23 mouse cellular contexts compared by ENCODE assay signal in the genomic region with DNA sequence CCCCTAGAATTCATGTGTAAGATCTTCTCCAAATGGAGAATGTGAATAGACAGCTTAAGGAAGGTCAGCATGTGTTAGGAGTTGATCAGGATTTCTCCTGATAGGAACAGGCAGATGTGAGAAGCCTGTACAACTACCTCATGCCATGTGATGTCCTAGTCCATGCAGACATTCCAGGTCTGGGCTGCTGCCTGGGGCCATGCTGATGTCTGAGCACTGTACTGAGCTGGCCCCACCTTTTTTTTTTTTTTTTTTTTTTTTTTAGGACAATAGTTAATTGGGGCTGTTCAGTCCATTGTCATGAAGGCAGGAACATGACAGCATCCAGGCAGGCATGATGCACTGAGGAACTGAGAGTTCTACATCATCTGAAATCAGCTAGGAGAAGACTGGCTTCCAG.
DNase-seq lines count a peak whose midpoint lies in the region; ATAC-seq and TF ChIP-seq lines count a peak whose summit lies in the region.
"Had no signal": no experiment of that assay in that cellular context is flagged by ENCODE, and none has a peak within 500 bp of the region (broad histone marks: within the 10 kb centered on the region; RNA-seq: fewer than 3 reads in every experiment).

No protein-coding gene starts in this region.

- no peaks in the 10 kb centered on the region for H3K9me3 ChIP-seq in embryonic facial prominence, embryonic 11.5 days (replicated peaks; ENCODE audit: control insufficient read depth, low read length)
- no peaks in the 10 kb centered on the region for H3K9me3 ChIP-seq in embryonic facial prominence, embryonic 10.5 days
- H3K9me3 ChIP-seq in forebrain, embryonic 13.5 days (replicated peaks), result no peaks in the 10 kb centered on the region
- no peaks in the 10 kb centered on the region for H3K9me3 ChIP-seq in forebrain, embryonic 10.5 days
- H3K9me3 ChIP-seq in stomach, embryonic 14.5 days (ENCODE audit: control insufficient read depth, low read depth, low read length), result no peaks in the 10 kb centered on the region
- H3K9me3 ChIP-seq in stomach, postnatal 0 days (ENCODE audit: control insufficient read depth, low read length), result no peaks in the 10 kb centered on the region
- H3K9me3 ChIP-seq: embryonic facial prominence, embryonic 13.5 days; embryonic facial prominence, embryonic 15.5 days; forebrain, embryonic 15.5 days had no signal

- H3K27ac ChIP-seq in embryonic facial prominence, embryonic 11.5 days (replicated peaks; ENCODE audit: low read depth, low read length), result no peak overlapping the region
- no peak overlapping the region for H3K27ac ChIP-seq in embryonic facial prominence, embryonic 10.5 days (replicated peaks)
- H3K27ac ChIP-seq in forebrain, embryonic 13.5 days, result no peak overlapping the region
- H3K27ac ChIP-seq in forebrain, embryonic 10.5 days, result no peak overlapping the region
- no peak overlapping the region for H3K27ac ChIP-seq in stomach, embryonic 14.5 days (ENCODE audit: low read length)
- H3K27ac ChIP-seq in stomach, postnatal 0 days (replicated peaks), result no peak overlapping the region
- H3K27ac ChIP-seq: embryonic facial prominence, embryonic 13.5 days; embryonic facial prominence, embryonic 15.5 days; forebrain, embryonic 15.5 days had no signal

- TF ChIP-seq EP300 in stomach, postnatal 0 days (optimal IDR thresholded peaks at IDR 0.05), result no peak

- no peak overlapping the region for H3K4me2 ChIP-seq in embryonic facial prominence, embryonic 11.5 days (ENCODE audit: low read depth, low read length)
- no peak overlapping the region for H3K4me2 ChIP-seq in forebrain, embryonic 13.5 days
- H3K4me2 ChIP-seq in stomach, embryonic 14.5 days (replicated peaks; ENCODE audit: low read depth, low read length), result no peak overlapping the region
- no peak overlapping the region for H3K4me2 ChIP-seq in stomach, postnatal 0 days (replicated peaks; ENCODE audit: low read depth)
- H3K4me2 ChIP-seq: embryonic facial prominence, embryonic 13.5 days; embryonic facial prominence, embryonic 15.5 days; forebrain, embryonic 15.5 days had no signal

- 0 out of 2 replicates have a peak, but pooled peaks have one; percentile 62 for ATAC-seq in embryonic facial prominence, embryonic 11.5 days (replicated peaks; ENCODE audit: insufficient number of reproducible peaks, low FRiP score, low TSS enrichment, low read depth)
- peak; percentile 57; the same call in 1 of the 2 replicates for ATAC-seq in forebrain, embryonic 13.5 days
- 0 out of 2 replicates have a peak, but pooled peaks have one; percentile 33 for ATAC-seq in stomach, embryonic 14.5 days (ENCODE audit: insufficient number of reproducible peaks, insufficient read depth, low FRiP score, low read depth)
- ATAC-seq in stomach, postnatal 0 days (ENCODE audit: low FRiP score, low TSS enrichment), result no peak
- ATAC-seq: CD4-positive, CD25-positive, alpha-beta regulatory T cell, adult 4 months; forebrain, embryonic 15.5 days had no signal

- no peak overlapping the region for H3K4me3 ChIP-seq in embryonic facial prominence, embryonic 11.5 days (ENCODE audit: low read depth, low read length)
- no peak overlapping the region for H3K4me3 ChIP-seq in embryonic facial prominence, embryonic 10.5 days
- H3K4me3 ChIP-seq in forebrain, embryonic 13.5 days, result no peak overlapping the region
- H3K4me3 ChIP-seq in forebrain, embryonic 10.5 days, result no peak overlapping the region
- no peak overlapping the region for H3K4me3 ChIP-seq in stomach, embryonic 14.5 days (ENCODE audit: low read depth, low read length)
- no peak overlapping the region for H3K4me3 ChIP-seq in stomach, postnatal 0 days (ENCODE audit: low read depth, low read length)
- H3K4me3 ChIP-seq: embryonic facial prominence, embryonic 13.5 days; embryonic facial prominence, embryonic 15.5 days; erythroblast, embryonic 14.5 days; forebrain, embryonic 15.5 days had no signal

- H3K27me3 ChIP-seq in embryonic facial prominence, embryonic 11.5 days (ENCODE audit: control insufficient read depth, insufficient read depth, low read length), result no peaks in the 10 kb centered on the region
- H3K27me3 ChIP-seq in embryonic facial prominence, embryonic 10.5 days (replicated peaks; ENCODE audit: low read depth, poor library complexity, severe bottlenecking), result no peaks in the 10 kb centered on the region
- no peaks in the 10 kb centered on the region for H3K27me3 ChIP-seq in forebrain, embryonic 13.5 days
- no peaks in the 10 kb centered on the region for H3K27me3 ChIP-seq in forebrain, embryonic 10.5 days (ENCODE audit: poor library complexity, severe bottlenecking)
- H3K27me3 ChIP-seq in stomach, embryonic 14.5 days (ENCODE audit: control insufficient read depth, insufficient read depth, low read length), result no peaks in the 10 kb centered on the region
- H3K27me3 ChIP-seq in stomach, postnatal 0 days (ENCODE audit: control insufficient read depth, insufficient read depth, low read length), result no peaks in the 10 kb centered on the region
- H3K27me3 ChIP-seq: CH12.LX; embryonic facial prominence, embryonic 13.5 days; embryonic facial prominence, embryonic 15.5 days; forebrain, embryonic 15.5 days had no signal

- H3K9ac ChIP-seq in embryonic facial prominence, embryonic 11.5 days (replicated peaks; ENCODE audit: low read length), result no peak overlapping the region
- no peak overlapping the region for H3K9ac ChIP-seq in forebrain, embryonic 13.5 days
- H3K9ac ChIP-seq in stomach, embryonic 14.5 days (replicated peaks; ENCODE audit: low read depth, low read length), result no peak overlapping the region
- no peak overlapping the region for H3K9ac ChIP-seq in stomach, postnatal 0 days (ENCODE audit: low read length)
- H3K9ac ChIP-seq: embryonic facial prominence, embryonic 13.5 days; embryonic facial prominence, embryonic 15.5 days; forebrain, embryonic 15.5 days had no signal

- no peaks in the 10 kb centered on the region for H3K4me1 ChIP-seq in embryonic facial prominence, embryonic 11.5 days (ENCODE audit: control insufficient read depth, insufficient read depth, low read length)
- H3K4me1 ChIP-seq in embryonic facial prominence, embryonic 10.5 days, result no peaks in the 10 kb centered on the region
- no peaks in the 10 kb centered on the region for H3K4me1 ChIP-seq in forebrain, embryonic 13.5 days
- H3K4me1 ChIP-seq in forebrain, embryonic 10.5 days, result peaks cover 3% of the 10 kb centered on the region; the same call in 1 of the 2 replicates
- H3K4me1 ChIP-seq in stomach, embryonic 14.5 days (ENCODE audit: control insufficient read depth, insufficient read depth, low read length), result no peaks in the 10 kb centered on the region
- no peaks in the 10 kb centered on the region for H3K4me1 ChIP-seq in stomach, postnatal 0 days (replicated peaks; ENCODE audit: control insufficient read depth, insufficient read depth)
- H3K4me1 ChIP-seq: embryonic facial prominence, embryonic 13.5 days; embryonic facial prominence, embryonic 15.5 days had no signal

- no peak for DNase-seq in embryonic facial prominence, embryonic 11.5 days (ENCODE audit: low spot score)
- DNase-seq in embryonic facial prominence, embryonic 10.5 days (ENCODE audit: low spot score), result no peak
- DNase-seq in forebrain, embryonic 10.5 days (ENCODE audit: extremely low spot score, low spot score), result no peak
- DNase-seq in stomach, postnatal 0 days (ENCODE audit: low spot score), result no peak
- DNase-seq: adrenal gland, adult 2 months; adrenal gland, postnatal 10 days; adrenal gland, postnatal 25 days; B cell, adult 2 months; cerebellum, adult 11 months; cerebellum, adult 18-20 months; cerebellum, adult 8-10 months; cerebellum, adult 9-11 months; cerebellum, postnatal 14 days; cerebellum, postnatal 36 days; embryo, embryonic 11 days had no signal

- no peaks in the 10 kb centered on the region for H3K36me3 ChIP-seq in embryonic facial prominence, embryonic 11.5 days (replicated peaks; ENCODE audit: control insufficient read depth, insufficient read depth, low read depth, low read length)
- no peaks in the 10 kb centered on the region for H3K36me3 ChIP-seq in embryonic facial prominence, embryonic 10.5 days (replicated peaks)
- no peaks in the 10 kb centered on the region for H3K36me3 ChIP-seq in forebrain, embryonic 13.5 days (ENCODE audit: poor library complexity, severe bottlenecking)
- H3K36me3 ChIP-seq in forebrain, embryonic 10.5 days (replicated peaks), result no peaks in the 10 kb centered on the region
- no peaks in the 10 kb centered on the region for H3K36me3 ChIP-seq in stomach, embryonic 14.5 days (ENCODE audit: control insufficient read depth, insufficient read depth, low read length)
- no peaks in the 10 kb centered on the region for H3K36me3 ChIP-seq in stomach, postnatal 0 days (ENCODE audit: control insufficient read depth, insufficient read depth, low read length)
- H3K36me3 ChIP-seq: embryonic facial prominence, embryonic 13.5 days; embryonic facial prominence, embryonic 15.5 days; forebrain, embryonic 15.5 days had no signal

- TF ChIP-seq CTCF in stomach, postnatal 0 days (IDR thresholded peaks at IDR 0.05; ENCODE audit: low read depth), result no peak
